Mouse (Mus musculus) mouse trophoblast stem cell (cell line): ENCODE data around the gene Hist1h2bj.

Source experiments
- in situ Hi-C, 2 experiments: fragments of 300-500 bp; cut with MseI, MboI; formaldehyde crosslinking; loops; 2 replicates in 1 of 2; 3 replicates in 1 of 2; pipeline ENCODE4 v1.15.1; 2025

Gene Hist1h2bj

DNA sequence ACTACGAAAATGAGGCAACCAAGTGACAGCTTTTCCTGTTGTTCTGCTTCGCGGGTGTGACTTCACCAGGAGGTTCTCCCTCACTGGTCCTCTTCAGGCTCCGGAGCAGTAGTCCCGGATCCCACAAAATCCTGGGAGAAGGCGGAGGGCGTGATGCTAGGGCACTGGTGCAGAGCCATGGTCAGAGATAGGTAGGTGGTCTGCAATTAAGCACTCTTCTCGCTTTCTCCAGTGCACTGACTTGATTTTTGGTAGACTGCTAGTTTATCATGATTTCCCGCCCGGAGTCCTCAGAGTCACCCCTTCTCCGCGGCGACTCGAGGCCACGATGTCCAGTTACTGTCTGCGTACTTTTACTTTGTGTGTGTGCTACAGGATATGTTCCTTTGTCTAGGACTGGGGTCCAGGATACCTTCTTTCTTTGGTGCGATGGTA lies 28.6 kb upstream of the Hist1h2bj start:
- in situ Hi-C loops: no loop called here

DNA sequence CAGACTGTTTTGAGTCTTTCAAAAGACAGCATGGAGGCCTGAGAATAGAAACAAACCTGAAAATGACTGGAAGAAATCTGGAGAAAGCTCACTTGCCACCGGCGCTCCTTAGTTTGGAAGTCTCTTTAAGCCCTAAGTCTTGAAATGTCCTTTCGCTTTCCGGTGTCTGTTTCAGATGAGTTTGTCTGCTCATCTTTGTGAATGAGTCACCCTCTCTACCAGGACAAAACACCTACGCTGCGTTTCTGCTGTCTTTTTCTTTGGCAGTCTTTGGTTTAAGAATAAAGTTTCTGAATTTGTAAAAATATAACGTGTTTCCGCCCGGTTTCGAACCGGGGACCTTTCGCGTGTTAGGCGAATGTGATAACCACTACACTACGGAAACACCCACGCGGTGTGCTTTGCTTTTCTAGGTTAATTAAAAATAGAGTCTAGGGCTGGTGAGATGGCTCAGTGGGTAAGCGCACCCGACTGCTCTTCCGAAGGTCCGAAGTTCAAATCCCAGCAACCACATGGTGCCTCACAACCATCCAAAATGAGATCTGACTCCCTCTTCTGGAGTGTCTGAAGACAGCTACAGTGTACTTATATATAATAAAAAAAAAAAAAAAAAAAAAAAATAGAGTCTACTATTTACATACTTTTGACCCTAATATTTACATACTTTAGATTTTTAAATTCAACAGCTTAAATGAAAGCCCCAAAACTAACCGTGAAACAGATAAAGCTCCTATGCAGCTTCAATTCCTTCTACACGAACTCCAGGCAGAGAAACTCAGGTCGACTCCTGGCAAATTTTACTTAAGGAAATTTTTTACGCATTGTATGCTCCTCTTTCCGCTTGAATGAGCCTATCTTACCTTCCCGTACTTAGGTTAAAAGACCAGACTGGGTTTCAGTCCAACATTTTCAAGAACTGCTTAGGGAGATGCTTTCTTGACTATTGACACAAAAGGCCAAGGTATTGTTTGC lies 27.2 kb upstream of the Hist1h2bj start:
- in situ Hi-C loops: no loop called here

DNA sequence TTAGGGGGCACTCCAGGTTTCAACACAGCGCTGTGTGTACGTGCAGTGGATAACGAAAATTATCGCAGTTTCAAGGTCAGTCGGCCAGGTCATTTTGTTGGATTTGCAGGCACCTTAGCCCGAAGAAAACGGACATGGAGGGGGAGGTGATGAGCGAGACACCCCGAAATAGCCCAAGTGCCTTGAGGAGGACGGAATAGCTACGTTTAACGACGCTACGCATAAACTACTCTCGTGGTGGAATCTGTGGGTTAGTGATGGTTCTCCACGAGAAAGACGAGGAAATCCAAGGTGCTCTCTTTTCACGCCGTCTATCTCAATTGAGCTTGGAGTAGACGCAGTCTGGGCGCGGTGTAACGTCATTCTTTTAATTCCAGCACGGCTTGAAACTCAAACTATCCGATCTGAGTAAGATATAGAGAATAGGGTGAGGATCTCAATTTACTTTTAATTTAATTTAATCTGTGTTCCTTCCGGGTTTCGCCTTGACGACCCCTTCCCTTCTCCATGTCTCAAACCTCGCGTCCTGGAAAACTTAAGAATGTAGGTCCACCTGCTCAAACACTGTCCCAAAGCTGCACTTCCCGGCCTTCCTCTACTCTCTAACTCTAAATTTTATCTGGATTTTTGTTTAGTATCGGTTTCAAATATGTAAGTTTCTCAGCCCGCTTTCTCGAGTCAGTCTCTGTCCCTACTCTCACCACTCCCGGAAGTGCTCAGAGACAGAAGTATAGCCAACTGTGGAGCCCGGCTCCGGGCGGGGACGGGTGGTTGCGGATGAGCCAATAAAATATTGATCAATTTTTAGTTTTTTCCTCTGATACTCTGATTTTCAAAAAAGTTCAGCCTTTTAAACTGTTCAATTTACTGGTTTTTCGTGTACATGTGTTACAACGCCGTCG lies 22.8 kb upstream of the Hist1h2bj start:
- in situ Hi-C loops: loop anchor here (5.0 to 10.0 kb wide), 4 partner anchors 45 to 165 kb away; no protein-coding TSS in a partner anchor

DNA sequence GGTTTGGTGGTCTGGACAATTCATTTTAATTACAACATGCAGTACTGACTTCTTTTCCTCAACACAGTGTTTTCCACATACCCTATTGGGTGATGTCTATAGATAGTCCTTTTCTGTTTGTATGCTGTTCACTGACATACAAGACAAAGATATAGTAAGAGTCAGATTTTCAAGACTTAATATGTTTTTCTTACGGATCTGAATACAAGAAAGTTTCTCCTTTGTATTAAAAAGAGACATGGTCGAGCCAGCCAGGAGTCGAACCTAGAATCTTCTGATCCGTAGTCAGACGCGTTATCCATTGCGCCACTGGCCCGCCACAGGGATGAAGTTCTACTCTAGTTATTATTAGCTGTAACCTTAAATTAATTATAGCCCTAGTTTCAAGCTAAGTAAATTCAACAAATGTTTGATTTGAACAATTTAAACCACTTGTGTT lies 22.1 kb upstream of the Hist1h2bj start:
- in situ Hi-C loops: loop anchor here (5.0 to 10.0 kb wide), 4 partner anchors 46 to 166 kb away; no protein-coding TSS in a partner anchor

DNA sequence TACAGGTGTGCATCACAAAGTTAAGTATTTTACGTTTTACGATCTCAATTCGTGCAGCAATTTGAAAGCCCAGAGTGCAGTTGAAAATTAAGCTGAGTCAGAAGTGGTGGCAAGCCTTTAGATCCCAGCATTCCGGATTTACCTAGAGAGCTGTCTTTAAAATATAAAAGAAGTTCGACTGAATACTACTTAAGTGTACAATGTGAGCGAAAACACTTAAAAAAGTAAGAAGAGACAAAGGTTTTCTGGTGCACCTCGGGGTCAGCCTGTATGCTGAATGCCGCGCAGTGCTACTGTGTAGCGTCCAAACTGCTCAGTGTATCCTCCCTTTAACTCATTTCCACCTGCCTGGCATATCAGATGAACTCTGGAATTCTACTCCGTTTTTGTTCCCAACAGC lies 21.4 kb upstream of the Hist1h2bj start:
- in situ Hi-C loops: loop anchor here (5.0 to 10.0 kb wide), 4 partner anchors 47 to 167 kb away; no protein-coding TSS in a partner anchor

DNA sequence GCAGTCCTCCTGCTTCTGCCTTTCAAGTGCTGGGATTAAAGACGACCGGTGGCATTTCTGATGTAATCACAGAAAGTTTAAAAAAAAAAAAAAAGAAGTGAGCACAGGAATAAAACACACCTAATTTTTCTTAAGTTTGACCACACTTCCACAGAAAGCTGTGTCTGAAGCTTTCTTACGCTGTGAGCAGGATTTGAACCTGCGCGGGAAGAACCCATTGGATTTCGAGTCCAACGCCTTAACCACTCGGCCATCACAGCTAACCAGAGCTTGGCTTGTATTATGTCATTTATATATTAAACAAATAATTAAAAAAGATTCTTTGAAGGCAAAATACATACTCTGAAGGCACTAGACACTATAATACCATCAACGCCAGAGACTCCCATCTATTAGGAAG lies 20.8 kb upstream of the Hist1h2bj start:
- in situ Hi-C loops: loop anchor here (5.0 to 10.0 kb wide), 4 partner anchors 47 to 167 kb away; no protein-coding TSS in a partner anchor

DNA sequence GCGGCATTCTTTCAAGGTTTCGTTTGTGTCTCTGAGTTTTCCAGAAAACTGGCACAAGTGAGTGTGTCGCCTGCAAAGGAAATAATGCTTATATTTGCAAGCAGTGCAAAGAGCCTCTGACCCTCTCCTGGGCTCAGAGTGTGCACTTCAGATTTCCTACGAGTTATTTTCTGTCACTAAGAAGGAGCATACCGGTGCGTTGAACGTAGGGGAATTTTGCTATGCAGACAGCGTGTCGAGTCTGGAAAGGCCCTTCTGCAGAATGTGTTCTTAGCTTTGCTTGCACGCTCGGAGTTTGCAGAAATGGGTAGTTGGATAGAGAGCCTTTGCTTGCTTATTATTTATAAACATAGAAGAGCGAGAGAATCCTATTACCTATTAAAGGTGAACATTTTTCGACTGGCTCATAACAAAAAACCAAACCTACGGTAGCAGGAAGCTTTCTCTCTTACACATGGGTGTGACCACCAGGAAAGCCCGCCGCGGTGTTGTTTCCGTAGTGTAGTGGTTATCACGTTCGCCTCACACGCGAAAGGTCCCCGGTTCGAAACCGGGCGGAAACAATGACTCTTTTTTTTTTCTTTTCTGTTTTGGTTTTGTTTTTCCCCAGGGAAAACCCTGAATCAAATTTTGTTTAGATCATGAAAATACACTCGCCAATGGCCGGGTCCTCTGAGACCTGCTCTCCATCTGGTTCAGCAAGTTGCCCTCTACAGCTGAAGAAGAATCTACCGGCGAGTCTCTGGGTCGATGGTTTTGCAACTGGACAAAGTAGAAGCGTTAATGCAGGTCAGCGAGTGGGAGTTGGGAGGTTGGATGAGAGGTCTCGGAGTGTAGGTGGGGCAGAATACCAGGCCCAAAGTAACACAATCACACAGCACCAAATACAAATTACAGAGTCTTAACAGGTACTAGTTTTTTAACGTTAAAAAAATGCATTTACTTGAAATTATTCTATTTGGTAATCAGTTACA lies 16.7 kb upstream of the Hist1h2bj start:
- in situ Hi-C loops: loop anchor here (10.0 to 25.0 kb wide), 5 partner anchors 52 to 1486 kb away; partner anchors contain the start of genes Hist1h2ai (in 1 of the 2), Hist1h2bl (in 1 of the 2), Hist1h2bm (in 1 of the 2) and Hist1h3h (in 1 of the 2)

DNA sequence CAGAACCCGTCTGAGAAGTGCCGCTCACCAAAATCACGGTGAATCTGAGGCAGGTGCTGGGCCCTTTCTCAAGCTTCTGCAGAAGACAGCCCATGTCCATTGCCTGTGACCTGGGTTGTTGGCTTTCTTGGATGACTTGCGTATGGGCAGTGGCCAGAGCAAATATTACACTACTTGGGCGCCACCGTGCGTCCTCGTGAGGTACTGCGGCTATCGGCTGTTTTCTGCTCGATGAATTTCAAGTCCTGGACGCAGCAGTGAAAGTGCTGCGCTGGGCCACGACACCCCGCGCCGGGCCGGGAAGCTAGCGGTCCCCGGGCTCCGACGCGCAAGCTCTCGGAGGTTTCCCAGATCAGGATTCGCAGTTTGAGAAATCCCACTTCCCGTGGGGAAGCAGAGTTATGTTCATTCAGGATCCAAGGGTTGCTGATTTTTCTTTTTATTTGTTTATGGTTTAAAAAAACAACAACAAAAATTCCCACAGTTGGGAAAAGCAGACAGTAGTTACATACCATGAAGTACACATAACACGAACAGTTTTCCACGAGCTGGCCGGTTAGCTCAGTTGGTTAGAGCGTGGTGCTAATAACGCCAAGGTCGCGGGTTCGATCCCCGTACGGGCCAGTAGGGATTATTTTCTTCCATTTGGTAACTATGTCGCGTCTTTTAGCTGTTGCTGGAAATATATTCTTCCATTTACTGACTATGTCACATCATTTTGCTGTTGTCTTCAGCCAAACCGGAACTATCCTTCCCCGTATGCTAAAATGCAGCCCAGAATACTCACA lies 14.1 kb upstream of the Hist1h2bj start:
- in situ Hi-C loops: loop anchor here (10.0 to 25.0 kb wide), 5 partner anchors 54 to 1483 kb away; partner anchors contain the start of genes Hist1h2ai (in 1 of the 2), Hist1h2bl (in 1 of the 2), Hist1h2bm (in 1 of the 2) and Hist1h3h (in 1 of the 2)

DNA sequence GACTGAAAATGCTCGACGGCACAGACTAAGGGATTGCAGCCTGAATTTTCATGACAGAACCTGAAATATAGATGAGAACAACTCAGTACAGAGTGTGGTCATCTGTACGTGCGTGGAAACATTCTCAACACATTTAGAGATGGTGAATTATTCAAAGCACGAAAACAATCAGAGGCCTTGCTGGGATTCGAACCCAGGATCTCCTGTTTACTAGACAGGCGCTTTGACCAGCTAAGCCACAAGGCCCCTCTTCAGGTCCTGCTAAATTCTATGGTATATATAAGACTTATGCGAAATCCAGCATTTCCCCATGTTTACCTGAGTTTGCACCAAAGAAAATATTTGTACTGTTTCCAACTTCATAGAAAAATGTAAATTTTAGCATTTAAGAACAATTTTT lies 13.1 kb upstream of the Hist1h2bj start:
- in situ Hi-C loops: loop anchor here (10.0 to 25.0 kb wide), 6 partner anchors 55 to 1482 kb away; partner anchors contain the start of genes Hist1h2ai (in 1 of the 2), Hist1h2bl (in 1 of the 2), Hist1h2bm (in 1 of the 2) and Hist1h3h (in 1 of the 2)

DNA sequence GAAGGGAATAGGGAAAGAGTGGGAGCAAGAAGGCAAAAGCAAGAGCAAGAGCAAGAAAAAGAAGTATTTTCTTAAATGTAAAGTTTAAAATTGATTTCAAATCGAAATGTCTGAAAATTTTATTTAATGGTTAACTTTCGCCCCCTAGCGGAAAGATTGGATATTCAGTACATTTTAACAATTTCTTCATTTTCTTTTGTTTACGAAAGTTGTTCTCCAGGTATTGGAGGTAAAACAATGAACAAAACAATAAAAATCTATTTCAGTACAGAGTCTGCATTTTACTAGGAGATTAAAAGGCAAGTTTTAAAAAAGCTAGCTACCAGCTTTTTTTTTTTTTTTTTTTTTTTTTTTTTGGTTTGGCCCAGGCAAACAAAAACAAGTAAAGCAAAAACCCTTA lies 12.5 kb upstream of the Hist1h2bj start:
- in situ Hi-C loops: loop anchor here (10.0 to 25.0 kb wide), 3 partner anchors 318 to 1482 kb away; partner anchors contain the start of genes Hist1h2ai (in 1 of the 2), Hist1h2bl (in 1 of the 2), Hist1h2bm (in 1 of the 2) and Hist1h3h (in 1 of the 2)

DNA sequence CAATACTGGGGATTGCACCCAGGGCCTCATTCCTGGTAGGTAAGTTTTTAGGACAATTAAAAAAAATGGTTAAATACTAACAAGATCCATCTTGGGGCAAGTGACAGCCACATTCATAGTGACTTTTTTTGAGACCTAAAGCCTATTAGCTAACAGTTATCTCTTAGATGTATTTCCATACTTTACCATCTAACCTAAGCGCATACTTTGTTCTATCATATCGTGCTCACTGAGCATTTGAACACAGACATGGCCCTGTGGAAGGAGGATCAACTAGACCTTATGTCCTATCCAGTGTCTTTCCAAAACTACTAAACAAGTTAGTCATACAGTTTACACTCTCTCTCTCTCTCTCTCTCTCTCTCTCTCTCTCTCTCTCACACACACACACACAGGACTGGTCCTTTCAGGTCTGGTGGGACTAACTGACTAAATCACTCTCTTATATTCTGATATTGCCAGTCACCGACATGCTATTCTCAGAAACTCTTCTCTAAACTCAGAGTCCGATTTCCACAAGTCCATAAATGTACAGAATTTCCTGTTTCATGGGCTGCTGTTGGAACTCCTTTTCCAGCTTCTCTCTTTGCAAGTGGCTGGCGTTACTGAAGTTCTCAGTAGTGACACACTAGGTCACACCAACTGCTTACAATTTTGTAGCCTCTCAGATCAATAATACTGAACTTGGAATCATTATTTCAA lies 9.1 kb upstream of the Hist1h2bj start:
- in situ Hi-C loops: loop anchor here (10.0 to 25.0 kb wide), 3 partner anchors 322 to 1478 kb away; partner anchors contain the start of genes Hist1h2ai (in 1 of the 2), Hist1h2bl (in 1 of the 2), Hist1h2bm (in 1 of the 2) and Hist1h3h (in 1 of the 2)

DNA sequence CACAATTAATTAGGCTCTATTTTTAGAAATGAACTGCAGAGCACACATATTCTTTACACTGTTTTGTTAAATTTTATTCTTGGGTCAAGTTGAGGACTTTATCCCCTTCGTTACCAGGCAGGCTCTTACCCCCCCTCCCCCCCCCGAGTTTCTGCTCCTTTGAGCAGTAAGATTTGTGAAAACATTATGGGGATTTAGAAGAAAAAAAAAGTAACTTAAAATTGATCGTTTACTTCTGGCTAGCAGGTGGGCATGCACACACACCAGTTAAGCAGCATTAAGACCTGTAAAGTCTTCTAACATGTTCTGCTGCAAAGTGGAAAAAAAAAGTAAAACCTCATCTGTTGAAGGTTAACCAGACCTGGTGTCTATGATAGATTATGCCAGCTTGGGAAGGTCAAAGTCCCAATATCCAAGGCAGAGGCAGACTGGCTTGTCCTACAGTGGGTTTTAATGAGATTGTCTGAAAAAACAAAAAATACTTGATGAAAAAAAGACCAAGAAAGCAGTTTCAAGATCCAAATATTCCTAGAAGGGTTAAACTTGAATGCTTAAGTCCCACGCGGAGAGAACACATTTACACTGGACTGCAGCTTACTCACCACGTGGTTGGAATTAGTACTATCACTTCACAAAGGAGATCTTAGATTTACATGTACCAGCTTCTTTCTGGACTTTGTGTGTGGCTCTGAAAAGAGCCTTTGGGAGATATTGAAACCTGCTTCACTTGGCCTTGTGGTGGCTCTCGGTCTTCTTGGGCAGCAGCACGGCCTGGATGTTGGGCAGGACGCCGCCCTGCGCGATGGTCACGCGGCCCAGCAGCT lies 8.4 kb upstream of the Hist1h2bj start:
- in situ Hi-C loops: loop anchor here (10.0 to 25.0 kb wide), 3 partner anchors 322 to 1478 kb away; partner anchors contain the start of genes Hist1h2ai (in 1 of the 2), Hist1h2bl (in 1 of the 2), Hist1h2bm (in 1 of the 2) and Hist1h3h (in 1 of the 2)

DNA sequence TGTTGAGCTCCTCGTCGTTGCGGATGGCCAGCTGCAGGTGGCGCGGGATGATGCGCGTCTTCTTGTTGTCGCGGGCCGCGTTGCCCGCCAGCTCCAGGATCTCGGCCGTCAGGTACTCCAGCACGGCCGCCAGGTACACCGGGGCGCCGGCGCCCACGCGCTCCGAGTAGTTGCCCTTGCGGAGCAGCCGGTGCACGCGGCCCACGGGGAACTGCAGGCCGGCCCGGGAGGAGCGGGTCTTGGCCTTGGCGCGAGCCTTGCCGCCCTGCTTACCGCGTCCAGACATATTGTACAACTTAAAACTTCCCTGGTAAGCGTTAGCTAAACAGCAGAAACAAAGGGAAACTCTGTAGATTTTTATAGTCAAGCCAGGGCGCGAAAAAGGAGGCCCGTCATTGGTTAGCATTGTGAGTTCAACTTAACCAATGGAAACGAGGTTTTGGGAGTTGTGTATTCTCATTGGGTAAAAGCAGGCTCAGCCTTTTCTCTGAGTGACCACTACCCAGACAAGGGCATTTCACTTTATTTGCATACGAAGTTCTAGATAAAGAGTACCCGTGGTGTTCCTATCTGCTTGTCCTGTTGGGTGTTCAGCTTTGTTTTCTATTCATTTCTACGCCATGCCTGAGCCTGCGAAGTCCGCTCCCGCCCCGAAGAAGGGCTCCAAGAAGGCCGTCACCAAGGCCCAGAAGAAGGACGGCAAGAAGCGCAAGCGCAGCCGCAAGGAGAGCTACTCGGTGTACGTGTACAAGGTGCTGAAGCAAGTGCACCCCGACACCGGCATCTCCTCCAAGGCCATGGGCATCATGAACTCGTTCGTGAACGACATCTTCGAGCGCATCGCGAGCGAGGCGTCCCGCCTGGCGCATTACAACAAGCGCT lies 7.5 kb upstream of the Hist1h2bj start, which contains the start of the genes Hist1h2ah and Hist1h2bk:
Gene Hist1h2ah (minus strand): TSS at position 302 of the 882 bp plus-strand sequence.
Gene Hist1h2bk (plus strand): TSS at position 604 of the 882 bp plus-strand sequence.
- in situ Hi-C loops: loop anchor here (10.0 to 25.0 kb wide), 3 partner anchors 323 to 1477 kb away; partner anchors contain the start of genes Hist1h2ai (in 1 of the 2), Hist1h2bl (in 1 of the 2), Hist1h2bm (in 1 of the 2) and Hist1h3h (in 1 of the 2)

DNA sequence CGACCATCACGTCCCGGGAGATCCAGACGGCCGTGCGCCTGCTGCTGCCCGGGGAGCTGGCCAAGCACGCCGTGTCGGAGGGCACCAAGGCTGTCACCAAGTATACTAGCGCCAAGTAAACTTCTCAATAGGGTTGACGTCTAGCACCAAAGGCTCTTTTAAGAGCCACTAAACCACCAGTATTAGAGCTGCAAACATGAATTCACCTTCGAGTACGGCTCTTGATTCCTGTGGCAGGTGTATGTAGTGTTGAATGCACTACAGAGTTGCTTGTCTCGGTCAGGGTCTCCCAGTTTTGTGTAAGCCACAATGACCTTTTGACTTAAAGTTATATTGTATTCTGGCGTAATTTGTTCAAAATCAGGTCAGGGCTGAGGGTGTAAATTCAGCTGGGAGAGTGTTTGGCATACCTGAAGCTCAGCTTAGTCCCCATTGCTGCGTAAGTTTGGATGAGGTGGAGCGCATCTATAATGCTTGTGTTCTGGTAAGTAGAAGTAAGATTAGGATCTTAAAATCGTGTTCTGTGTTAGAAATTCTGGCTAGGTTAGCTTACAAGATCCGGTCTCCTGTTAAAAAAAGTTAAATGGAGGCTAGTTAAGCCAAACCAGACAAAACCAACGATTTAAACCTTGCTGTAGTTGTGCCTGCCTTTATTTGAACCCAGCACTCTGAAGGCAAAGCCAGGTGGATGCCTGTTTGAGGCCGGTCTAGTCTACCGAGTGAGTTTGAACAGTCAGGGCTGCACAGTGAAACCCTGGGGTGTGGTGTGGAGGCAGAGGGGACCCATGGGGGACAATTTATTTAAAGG lies 6.7 kb upstream of the Hist1h2bj start:
- in situ Hi-C loops: loop anchor here (10.0 to 25.0 kb wide), 3 partner anchors 324 to 1476 kb away; partner anchors contain the start of genes Hist1h2ai (in 1 of the 2), Hist1h2bl (in 1 of the 2), Hist1h2bm (in 1 of the 2) and Hist1h3h (in 1 of the 2)
